8 mouse cellular contexts compared by ENCODE assay signal in the genomic region with DNA sequence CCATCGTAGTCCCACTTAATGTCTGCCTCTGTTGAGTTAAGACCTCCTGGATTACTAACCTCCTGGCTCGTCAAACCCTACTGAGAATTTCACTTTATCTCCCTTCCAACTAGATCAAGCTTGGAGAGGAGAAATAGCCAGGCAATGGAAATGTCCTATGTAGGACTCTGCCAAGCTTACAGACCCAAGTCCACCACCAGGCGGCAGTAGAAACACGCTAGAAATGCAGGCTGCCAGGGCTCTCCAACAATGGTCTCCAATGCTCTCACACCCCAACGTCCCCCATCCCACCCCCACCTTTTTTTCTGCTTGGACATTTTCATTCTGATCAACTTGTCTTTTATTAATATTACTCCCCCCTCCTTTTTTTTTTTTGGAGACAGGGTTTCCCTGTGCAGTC. TPM values are rescaled to one million over a fixed set of nuclear protein-coding genes. Genes with fewer than 3 reads are reported as not detected.
A peak's percentile ranks its signal among the peaks of the same experiment; 100 is the strongest.
DNase-seq lines count a peak whose midpoint lies in the region; ATAC-seq lines count a peak whose summit lies in the region.
"Had no signal": no experiment of that assay in that cellular context is flagged by ENCODE, and none has a peak within 500 bp of the region (broad histone marks: within the 10 kb centered on the region; RNA-seq: fewer than 3 reads in every experiment).

No protein-coding gene starts in this region.

- H3K27me3 ChIP-seq in forebrain, embryonic 16.5 days (replicated peaks; ENCODE audit: control insufficient read depth, insufficient read depth, low read length): no peaks in the 10 kb centered on the region

- H3K9me3 ChIP-seq in forebrain, embryonic 16.5 days (ENCODE audit: control insufficient read depth, low read length): no peaks in the 10 kb centered on the region

- H3K36me3 ChIP-seq in forebrain, embryonic 16.5 days (ENCODE audit: control insufficient read depth, insufficient read depth): no peaks in the 10 kb centered on the region

- H3K4me1 ChIP-seq in forebrain, embryonic 16.5 days (replicated peaks; ENCODE audit: control insufficient read depth, insufficient read depth, low read length): no peaks in the 10 kb centered on the region

- peak; percentile 70 for ATAC-seq in forebrain, embryonic 16.5 days

- no peak overlapping the region for H3K27ac ChIP-seq in forebrain, embryonic 16.5 days (ENCODE audit: low read length)

- H3K9ac ChIP-seq in forebrain, embryonic 16.5 days (replicated peaks; ENCODE audit: low read depth, low read length): no peak overlapping the region

- peak; percentile 91 for DNase-seq in R1 (ENCODE audit: low read depth, low spot score)
- DNase-seq in cerebellum, adult 11-12 months: peak; percentile 36
- DNase-seq in heart, postnatal 4 days: peak; percentile 88
- peak; percentile 59 to 66 for DNase-seq in layer of hippocampus, postnatal 36 days
- DNase-seq in lung, postnatal 4 days: peak; percentile 68 to 84
- peak; percentile 51 for DNase-seq in skeletal muscle tissue, adult 2 months (ENCODE audit: low read depth, low spot score)

- H3K4me3 ChIP-seq in forebrain, embryonic 16.5 days (replicated peaks; ENCODE audit: low read length): no peak overlapping the region
- H3K4me3 ChIP-seq: myocyte had no signal

- H3K4me2 ChIP-seq in forebrain, embryonic 16.5 days (ENCODE audit: low read length): no peak overlapping the region

- WGBS in forebrain, embryonic 16.5 days: 22% methylated on average over 5 of the region's 5 CpGs

RNA-seq across cellular contexts. Expression of a gene that starts 5.4 kb away (rescaled TPM):
- 154 and 163 TPM in 2 replicates for polyA plus RNA-seq in forebrain, embryonic 16.5 days (2015; fragmentation: Nextera tagmentation; extraction: Ambion mirVana)
- 10 to 100 TPM; 41.3 to 49.4 TPM for total RNA-seq in heart, postnatal 4 days (2021)
- 100 to 1,000 TPM in 1 of 2 experiments, 10 to 100 TPM in 1; 92.3 to 105 TPM for total RNA-seq in layer of hippocampus, postnatal 36 days (2021)

RNA-seq across cellular contexts. Expression of a gene that starts 49.9 kb away (rescaled TPM):
- polyA plus RNA-seq in forebrain, embryonic 16.5 days (2015; fragmentation: Nextera tagmentation; extraction: Ambion mirVana): 10.3 and 12.4 TPM in 2 replicates
- total RNA-seq in heart, postnatal 4 days (2021): 1 to 10 TPM; 4.4 to 4.9 TPM
- 10 to 100 TPM; 10.4 to 12.6 TPM for total RNA-seq in layer of hippocampus, postnatal 36 days (2021)

RNA-seq across cellular contexts. Expression of a gene that starts 54.4 kb away (rescaled TPM):
- 34.1 and 39.0 TPM in 2 replicates for polyA plus RNA-seq in forebrain, embryonic 16.5 days (2015; fragmentation: Nextera tagmentation; extraction: Ambion mirVana)
- 10 to 100 TPM; 17.2 to 18.5 TPM for total RNA-seq in heart, postnatal 4 days (2021)
- total RNA-seq in layer of hippocampus, postnatal 36 days (2021): not detected

Comparison
In these comparisons a context has a peak if more than half of its experiments do, and no peak if none do; other contexts are left out.
1. DNase-seq: peak in every context shown above with its lines; median percentile 91 in R1; 88 in heart, postnatal 4 days; 76 in lung, postnatal 4 days; 62 in layer of hippocampus, postnatal 36 days; 51 in skeletal muscle tissue, adult 2 months; 36 in cerebellum, adult 11-12 months.
2. RNA of a gene that starts 54.4 kb away (total RNA-seq): 17.2 to 18.5 TPM in heart, postnatal 4 days; not detected in layer of hippocampus, postnatal 36 days; every median in the first group is over 10 times any median in the second.